Mouse (Mus musculus): ENCODE results near the gene Hacl1.
A peak's percentile ranks its signal among the peaks of the same experiment; 100 is the strongest.

Hacl1 gene

DNA sequence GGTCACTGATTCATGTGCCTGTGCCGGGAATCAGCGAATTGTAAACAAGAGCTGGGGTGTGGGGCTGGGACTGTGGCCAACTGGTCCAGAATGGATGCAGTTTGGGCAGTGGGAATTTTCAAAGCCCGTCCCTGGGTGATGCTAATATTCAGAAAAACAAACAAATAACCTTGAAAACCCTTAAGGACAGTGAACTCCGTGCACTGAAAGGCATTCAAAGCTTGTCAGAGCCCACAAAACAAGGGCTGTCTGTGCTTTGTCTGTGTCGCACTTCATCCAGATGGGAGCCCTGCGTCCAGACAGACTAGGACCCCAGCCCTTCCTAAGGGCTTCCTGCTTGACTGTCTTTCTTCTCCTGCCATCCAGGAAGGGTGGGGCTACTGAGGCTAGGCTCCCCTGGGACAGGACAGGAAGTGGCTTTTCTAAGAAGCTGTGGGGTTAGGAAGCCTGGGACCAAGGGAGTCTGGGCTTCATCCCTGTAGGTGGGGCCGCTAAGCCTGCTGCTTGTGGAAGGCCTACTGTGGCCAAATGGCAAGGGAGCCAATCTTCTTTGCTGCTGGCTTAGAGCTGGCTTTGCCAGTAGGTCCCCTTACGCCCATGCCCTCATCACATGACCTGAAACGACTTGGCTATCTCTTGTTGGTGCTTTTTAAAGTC lies 21.6 kb upstream of the Hacl1 start:
- DNase-seq (ENCODE audit: low read depth, low spot score) = peak; percentile 91

DNA sequence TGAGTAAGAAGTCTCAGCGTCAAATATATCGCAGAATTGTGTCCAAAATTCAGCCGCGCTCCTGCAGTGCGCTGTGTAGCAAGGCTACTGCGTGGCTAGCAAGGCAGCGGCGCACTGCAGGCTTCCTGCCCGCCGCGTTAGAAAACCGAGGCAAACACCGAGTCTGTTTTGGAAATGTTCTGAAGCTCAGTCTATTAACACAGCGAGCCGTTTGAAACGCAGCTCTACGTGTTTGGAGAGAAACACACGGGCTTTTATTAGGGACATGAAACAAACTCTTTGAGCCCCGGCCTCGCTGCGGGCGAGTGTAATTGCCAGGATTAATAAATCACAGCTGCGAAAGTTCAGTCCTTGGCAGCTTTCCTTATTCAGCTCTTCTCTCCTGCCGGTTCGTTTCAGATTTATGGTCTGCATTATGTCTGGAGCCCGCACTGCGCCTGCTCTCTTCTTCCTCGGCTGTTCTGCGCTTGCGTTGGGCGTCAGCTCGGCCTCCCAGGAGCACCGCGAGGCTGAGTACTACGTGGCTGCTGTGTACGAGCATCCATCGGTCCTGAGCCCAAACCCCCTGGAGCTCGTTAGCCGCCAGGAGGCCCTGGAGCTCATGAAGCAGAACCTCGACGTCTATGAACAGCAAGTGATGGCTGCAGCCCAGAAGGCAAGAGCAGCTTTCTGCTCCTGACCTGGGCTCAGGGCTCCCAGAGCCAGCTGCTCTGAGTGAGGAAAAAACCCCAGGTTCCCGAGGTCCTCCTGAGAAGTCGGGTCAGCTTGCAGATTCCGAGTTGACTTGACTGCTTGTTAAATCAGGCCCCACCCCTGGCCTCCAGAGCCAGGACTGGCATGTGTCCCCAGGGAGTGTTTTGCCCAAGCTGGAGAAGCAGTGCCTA lies 20.8 kb upstream of the Hacl1 start:
- DNase-seq (ENCODE audit: low read depth, low spot score) = peak; percentile 79

DNA sequence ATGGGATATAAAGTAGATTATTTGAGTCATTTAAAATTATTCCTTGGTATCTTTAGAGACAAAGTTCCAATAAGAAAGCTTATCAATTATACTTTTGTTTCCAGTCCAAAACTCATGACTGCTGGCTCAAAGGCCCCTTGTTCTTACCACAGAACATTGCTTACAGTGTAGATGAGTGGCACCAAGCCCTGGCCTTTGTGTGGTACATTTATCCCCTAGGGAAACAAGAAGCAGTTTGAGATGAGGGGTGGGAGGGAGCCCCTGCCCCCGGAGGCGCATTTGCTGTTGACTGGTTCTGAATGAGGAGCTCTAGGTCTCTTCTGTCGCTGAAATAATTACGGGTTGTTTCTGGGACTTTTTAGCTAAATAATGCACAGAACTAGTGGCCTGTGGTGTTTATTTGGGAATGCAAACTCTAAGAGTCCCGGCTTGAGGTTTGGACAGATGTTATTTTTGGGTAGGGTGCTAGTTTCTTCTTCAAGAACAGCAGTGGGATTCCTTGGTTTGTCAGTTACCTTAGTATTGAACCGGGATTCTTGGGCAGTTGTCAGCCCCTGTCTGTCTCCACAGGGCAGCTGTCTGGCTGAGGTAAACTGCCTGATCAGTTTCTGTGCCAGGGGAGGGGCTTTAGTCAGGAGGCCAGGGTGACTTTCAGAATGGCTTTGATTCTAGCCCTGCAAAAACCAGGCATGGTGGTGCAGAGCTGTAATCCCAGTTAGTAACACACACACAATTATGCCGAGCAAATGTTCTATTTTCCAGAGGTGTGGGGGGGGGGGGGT lies 19.4 kb upstream of the Hacl1 start:
- no peak for DNase-seq (ENCODE audit: low read depth, low spot score)

DNA sequence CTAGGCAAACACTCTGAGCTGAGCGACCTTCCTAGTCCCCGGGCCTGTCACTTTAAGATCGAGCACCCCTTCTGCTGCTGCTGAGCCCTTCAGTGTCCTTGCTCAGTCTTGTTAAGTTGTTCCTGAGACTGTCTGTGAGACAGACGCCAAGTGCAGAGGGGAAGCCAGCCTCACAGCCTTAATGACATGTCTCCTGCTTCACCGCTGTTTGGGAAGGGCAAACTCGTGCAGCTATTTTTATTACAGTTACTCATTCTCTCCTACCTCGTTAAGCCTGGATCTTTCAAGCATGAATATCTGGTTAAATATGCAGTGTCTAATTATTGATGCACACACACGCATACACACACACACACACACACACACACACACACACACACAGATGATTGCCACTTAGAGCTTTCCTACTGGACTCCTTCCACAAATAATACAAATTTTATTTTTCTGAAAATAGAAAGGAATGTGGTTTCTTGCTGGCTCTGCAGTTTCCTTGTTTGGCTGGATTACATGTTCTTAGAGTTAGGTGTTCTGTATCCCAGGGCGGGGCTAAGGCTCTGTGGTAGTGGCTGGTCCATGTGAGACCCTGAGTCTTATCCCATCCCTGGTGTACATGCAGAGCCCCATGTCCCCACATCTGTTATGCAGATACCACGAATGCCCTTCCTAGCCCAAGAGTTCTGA lies 18.6 kb upstream of the Hacl1 start:
- DNase-seq (ENCODE audit: low read depth, low spot score) = no peak

DNA sequence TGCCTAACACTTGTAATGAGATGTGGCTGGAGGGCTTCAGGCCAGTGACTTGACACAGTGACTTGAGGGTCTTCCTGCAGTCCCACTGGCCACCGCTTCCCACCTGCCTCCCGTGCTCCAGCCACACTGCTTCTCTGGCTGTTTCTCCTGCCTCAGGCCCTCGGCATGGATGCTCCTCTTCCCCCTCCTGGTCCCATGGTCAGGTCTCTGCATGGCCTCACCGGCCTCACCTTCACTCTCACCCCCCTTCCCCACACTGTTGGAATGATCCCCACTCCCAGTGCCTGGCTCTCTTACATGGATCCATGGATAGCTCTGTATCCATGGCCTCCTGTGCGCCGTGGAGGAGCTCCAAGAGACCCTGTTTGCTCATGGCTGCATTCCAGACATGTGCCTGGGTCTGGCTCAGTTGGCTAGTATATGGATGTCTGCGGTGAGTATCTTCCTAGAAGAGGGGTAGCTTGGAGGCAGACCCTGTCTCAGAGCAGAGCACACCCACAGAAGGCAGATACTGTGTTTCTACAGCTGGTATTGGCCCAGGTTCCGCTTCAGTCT lies 17.1 kb upstream of the Hacl1 start:
- no peak for DNase-seq (ENCODE audit: low read depth, low spot score)

DNA sequence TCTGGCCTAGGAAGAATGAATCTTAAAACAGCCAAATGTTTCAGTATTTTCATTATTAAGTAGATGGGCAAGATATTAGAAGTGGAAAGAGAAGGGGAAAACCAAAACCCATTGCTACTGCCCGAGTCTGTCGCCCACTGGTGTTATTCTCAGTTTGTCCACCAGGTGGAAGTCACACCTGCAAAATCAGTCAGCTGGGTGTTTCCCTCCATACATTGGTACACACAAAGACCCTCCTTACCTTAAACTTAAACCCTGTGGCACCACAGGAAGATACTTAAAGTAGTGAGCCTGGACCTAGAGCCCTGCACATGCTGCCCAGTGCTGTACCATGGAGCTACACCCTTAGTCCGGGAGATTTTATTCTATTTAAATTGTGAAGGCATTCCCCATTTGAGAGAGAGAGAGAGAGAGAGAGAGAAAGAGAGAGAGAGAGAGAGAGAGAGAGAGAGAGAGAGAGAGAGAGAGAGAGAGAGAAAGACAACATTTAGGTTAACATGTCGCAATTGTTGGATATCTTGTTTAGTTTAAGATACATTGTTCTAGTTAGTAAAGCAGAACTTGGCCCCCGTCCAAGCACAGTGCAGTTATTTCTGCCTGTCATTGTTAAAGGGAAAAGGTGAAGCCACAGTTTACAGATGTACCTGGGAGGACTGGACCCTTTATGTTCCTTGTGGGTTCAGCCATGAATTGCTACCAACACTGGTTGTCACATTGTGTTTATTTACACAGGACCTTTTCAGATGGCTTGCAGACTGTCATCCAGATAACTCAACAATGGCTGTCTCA lies 16.0 kb upstream of the Hacl1 start:
- peak; percentile 67 for DNase-seq (ENCODE audit: low read depth, low spot score)

DNA sequence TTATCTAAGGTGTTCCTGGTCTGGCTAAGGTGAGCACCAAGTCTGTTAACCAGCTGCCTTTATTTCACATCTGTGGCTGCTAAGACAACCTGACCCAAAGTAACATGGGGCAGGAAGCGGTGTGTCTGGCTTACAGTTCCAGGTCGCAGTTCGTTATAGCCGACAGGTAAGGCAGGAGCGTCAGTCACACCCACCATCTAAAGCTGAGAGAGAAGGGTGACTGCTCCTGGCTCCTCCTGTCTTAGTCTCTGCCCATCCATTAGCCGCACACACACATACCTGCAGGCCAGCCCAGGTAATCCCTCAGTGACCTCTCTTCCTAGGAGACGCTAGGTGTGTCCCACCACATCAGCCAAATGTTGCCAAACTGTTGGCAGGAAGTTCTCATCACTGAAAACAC lies 15.3 kb upstream of the Hacl1 start:
- no peak for DNase-seq (ENCODE audit: low read depth, low spot score)

DNA sequence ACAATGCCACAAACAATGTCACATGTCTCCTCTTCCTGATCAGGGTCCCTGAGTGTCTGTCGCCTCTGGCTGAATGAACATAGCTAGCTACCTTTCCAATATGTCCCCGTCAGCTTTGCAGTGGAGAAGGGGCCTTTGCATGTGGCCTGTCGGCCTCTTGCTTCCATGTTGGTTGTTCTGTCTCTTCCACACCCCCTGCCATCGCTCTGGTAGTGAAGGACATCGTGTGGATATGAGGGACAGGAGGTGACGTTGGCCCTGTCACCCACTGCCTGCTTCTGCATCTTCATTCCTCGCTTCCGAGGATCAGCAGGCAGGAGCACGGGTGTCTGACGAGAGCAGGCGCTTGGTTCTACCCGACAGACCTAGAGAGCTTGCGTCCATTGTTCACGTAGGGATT lies 14.3 kb upstream of the Hacl1 start:
- DNase-seq (ENCODE audit: low read depth, low spot score) = no peak

DNA sequence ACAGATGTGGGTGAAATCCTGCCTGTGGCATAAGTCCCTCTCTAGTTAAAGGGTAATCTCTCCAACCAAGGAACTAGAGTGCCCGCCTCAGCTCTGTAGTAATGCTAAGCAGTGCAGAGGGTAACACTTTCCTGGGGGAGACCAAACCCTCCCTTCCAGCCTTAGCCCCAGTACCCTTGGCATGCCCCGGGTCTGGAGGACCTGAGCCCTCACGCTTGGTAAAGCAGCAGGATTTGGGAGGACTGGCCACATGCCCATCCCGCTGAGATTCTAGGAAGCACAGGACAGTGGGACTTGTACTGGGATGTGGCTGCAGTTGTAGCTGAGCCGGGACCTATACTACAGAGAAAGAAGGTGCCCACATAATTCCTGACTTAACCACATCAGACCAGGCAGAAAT lies 13.7 kb upstream of the Hacl1 start:
- no peak for DNase-seq (ENCODE audit: low read depth, low spot score)

DNA sequence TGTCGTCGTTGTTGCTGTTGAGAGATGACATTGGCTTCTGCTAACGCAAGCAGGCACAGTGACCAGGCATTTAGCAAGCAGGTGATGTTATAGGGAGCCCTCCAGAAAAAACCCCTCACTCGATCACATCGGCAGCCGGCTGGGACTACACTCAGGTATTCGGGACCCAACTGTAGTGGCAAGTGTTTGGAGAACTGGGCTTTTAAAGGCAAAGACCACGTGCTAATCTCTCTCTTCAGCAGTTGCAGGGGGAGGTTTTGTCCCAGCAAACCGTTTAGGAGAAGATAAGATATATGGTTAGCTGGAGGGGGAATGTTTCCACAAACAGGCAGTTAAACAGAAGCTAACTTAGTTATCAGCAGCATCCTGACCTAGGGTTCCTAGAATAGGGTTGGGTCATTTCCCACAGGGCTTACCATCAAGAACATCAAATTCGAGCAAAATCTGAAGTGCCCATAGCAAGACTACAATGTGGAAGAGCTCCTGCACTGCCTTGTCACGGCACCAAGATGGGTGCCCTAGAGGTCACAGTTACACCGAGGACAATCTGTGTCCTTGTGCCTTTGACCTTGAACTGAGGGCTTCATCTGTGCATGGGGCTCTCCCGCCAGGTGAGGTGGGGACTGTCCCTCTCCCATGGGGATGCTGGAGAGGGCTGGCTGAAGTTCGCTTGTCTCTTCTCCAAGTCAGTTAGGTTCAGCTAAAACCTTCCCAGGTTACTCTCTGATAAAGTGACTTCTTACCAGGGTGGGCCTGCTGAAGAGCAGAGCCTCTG lies 12.2 kb upstream of the Hacl1 start:
- no peak for DNase-seq (ENCODE audit: low read depth, low spot score)

DNA sequence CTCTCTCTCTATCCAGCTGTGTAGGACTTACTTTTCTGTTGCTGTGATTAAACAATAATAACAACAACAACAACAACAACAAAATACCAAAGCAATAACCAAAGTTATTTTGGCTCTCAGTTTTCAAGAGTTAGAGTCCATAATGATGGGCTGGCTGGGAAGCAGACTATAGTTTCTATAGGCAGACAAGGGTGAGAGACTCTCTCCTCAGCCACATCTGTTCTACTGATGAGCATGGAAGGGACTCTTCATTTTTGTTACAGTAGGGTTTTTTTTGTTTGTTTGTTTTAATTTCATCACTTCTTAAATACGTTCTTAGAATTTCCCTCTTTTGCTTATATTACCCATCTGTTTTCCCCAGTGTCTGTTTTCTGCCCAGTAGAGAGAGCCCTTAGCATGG lies 11.5 kb upstream of the Hacl1 start:
- DNase-seq (ENCODE audit: low read depth, low spot score) = no peak

DNA sequence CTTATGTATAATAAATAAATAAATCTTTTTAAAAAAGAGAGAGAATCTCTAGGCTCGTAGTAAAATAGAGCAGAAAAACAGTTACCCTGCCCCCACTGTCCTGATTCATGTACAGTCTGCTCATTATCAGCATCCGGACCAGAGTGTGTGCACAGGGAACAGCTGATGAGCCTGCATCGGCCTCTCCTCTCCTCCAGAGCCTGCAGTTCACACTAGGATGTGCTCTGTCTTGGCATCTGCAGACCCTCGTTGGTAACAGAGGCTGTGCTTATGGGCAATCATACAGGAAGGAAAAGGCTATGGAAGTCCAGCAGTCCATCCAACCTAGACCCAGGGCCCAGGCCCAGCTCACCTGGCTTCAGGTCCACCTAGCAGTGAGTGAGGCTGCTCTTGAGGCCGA lies 11.0 kb upstream of the Hacl1 start:
- DNase-seq (ENCODE audit: low read depth, low spot score) = no peak

DNA sequence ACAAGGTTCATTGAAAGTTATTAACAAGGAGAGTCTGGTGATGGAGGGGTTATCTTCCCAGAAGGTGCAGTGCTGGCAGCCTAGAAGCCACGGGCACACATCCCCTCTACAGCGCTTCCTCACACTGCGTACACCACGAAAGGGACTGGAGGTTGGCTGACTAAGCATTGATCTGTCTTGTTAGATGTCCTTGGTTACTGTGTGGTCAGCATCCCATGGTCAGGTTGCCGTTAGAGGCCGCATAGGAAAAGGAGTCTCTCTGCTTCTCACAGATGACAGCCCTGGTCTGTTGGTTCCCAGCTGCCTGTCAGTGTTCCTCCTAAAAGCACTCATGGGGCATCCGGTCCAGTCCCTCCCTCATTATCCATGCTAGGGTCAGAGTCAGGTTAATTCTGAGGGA lies 10.1 kb upstream of the Hacl1 start:
- no peak for DNase-seq (ENCODE audit: low read depth, low spot score)

DNA sequence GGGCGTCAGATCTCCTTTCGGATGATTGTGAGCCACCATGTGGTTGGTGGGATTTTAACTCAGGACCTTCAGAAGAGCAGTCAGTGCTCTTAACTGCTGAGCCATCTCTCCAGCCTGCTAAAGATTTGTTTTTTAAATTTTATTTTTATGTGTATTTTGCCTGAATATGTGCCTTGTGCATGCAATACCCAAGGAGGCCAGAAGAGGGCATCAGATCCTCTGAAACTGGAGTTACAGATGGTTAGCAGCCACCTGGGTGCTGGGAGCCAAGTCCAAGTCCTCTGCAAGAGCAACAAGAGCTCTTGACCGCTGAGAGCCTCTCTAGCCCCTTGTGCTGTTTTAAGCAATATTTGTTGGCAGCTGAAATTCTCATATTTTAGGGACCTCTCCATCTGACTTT lies 9.3 kb upstream of the Hacl1 start:
- peak; percentile 57 for DNase-seq (ENCODE audit: low read depth, low spot score)

DNA sequence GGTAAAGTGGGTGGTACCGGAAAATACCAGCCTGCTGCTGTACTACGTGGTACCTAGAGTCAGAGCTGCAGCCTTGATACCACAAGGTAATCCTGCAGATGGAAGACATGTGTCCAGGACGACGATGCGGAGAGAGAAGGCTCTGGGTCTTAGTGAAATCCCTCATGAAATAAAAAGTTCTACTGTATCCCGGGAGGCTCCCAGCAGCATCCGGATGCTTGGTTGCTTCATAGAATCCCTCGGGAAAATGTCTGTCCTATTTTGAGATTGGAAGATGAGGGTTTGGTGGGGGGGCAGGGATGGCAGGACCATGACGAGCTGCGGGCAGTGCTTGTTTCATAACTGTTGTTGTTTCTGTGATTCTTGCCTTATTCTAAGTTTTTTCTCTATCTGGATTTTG lies 6.9 kb upstream of the Hacl1 start:
- DNase-seq (ENCODE audit: low read depth, low spot score) = no peak

DNA sequence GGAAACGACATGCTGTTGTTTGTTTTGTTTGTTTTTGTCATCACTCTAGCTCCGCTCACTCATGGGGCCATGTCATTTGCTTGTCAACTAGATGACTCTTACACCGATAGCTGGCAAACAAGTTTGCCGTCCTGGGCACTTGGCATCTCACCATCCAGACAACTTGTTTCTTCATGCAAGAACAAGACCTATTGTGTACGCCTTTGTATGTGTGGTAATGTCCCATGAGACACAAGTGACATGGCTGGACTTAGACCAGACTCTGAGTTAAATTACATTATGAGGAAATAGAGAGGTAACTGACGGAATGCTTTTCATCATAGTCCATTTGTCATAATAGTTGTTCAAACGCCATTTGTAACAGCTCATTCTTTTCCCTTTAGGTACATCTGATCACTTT lies 4.8 kb upstream of the Hacl1 start:
- no peak for DNase-seq (ENCODE audit: low read depth, low spot score)

DNA sequence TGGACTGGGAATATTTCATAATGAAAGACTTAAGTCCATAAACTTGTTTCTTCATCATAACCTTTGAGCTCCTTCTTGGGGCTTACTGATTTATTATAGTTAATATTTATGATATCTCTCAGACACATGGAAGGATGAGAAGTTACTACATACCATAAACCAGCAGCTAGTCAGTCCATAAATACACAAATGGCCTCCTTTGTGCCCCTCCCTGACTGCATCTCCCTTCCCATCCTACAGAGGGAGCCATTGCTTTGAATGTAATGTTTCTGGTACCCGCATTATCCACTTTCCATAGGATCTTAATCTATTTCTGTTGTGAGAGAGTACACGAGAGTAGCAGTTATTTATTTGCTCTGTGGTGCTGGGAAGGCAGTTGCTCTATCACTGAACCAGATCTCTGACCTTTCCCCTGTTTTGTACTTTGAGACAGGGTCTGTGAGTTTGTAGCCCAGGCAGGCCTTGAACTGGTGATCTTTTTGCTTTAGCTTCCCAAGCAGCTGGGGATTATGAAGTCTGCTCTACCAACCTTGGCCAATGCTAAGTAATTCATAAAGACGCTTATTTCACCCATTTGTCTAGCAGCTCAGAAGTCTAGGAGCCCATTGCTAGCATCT lies 4.0 kb upstream of the Hacl1 start:
- peak; percentile 65 for DNase-seq (ENCODE audit: low read depth, low spot score)

DNA sequence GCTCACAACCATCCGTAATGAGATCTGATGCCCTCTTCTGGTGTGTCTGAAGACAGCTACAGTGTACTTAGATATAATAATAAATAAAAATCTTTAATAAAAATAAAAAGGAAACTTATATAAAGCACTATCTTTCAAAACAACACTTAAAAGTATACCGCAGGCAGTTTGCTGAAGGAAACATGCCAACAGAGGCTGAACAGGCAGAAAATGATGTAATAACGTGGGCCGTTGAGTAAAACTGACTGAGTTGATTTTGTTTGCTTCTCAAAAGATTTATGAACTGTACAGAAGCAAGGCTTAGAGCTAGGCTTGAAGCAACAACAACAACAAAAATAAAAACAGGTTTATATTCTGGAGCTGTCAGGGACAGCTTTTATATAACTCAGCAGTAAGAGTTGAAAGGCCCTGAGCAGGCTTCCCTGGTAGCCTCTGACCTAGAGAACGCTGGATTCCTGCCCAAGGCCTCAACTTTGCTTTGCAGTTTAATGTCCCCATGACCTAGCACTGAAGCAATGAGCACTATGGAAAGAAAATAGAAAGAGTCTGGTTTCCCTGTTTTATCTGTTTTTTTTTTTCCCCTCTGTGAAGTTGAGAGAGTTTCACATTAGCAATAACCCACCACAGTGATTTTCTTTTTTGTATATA lies 3.2 kb upstream of the Hacl1 start:
- DNase-seq (ENCODE audit: low read depth, low spot score) = no peak

DNA sequence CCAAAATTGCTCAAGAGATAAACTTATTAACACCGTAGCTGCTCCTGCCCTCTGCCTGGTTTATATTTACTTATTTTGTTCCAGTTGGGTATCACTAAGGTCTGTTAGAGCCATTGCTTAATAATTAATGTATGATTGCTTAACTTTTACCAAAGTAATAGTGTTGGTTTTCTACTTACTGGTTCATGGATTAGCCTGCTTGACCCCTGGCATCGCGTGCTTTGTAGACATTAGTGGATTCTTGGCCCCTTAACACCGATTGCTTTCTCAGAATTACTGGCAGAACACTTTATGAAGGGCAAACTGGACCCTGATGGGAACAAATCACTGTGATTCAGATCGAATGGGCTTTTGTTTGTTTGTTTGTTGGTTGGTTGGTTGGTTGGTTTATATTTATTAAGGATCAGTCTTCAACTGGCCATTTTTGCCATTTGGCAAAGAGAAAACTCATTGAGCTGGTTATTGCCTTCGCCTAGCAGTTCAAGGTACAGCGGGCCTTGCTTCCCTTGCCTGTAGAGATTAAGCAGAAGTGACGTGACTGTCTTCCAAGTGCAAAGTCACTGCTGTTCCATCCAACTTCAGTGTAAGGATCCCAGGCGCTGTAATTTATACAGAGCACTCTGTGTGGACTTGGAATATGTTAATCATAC lies 545 bp upstream of the Hacl1 start:
- no peak for DNase-seq (ENCODE audit: low read depth, low spot score)

All from R1 (cell line).